Mouse (Mus musculus) frontal cortex, postnatal 36 days (tissue): Measurements from ENCODE around the gene Sbk3.
"Not testable (repeated sequence)": the region's sequence is repeated elsewhere in the genome, so short reads cannot be mapped to it uniquely, and the experiment has no call there.

ENCODE experiments used
- DNase-seq, 2 experiments: peaks; one replicate each; pipeline ENCODE4 v3.0.0; 2022; ENCODE audit warnings: low spot score in 2 of 2

The Sbk3 gene

DNA sequence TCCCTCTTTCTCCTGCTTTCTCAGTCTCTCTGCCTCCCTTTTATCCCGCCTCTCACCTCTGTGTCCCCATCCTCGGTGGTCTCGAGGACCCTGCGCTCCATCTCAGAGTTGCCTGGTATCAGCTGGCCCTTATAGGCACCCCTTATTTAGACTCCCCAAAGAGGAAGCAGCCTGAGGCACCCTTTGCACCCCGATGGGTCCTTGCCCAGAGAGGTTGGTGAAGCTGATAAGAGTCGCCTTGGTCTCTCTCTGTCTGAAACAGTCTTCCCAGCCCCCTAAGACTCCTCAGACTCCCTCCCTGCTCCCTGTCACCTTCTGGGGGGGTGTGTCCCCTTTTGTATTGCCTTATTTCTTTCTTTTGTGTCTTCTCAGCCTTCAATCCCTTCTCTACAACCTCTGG lies at the start of gene Sbk3:
Sbk3 (minus strand) TSS at position 101 of the 400 bp plus-strand sequence.
- no peak for DNase-seq

DNA sequence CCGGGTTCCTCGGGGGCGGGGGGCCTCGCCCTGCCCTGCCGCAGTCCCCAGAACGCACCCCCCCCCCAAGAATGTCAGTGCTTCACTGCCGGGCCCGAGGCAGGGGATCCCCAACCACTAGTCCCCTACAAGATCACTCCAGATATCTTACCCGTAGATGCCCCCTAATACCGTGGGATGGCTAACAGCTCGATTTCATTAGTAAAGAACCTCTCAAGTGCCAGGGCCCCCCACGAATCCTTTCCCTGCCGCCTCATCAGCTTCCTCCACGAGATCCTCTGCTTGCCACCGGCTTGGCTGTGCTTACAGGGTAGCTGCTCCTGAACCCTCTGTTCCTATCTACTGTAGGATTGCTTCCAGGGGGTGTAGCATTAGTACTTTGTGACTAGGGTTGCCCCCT lies 49.7 kb upstream of the Sbk3 start:
- DNase-seq = no peak

DNA sequence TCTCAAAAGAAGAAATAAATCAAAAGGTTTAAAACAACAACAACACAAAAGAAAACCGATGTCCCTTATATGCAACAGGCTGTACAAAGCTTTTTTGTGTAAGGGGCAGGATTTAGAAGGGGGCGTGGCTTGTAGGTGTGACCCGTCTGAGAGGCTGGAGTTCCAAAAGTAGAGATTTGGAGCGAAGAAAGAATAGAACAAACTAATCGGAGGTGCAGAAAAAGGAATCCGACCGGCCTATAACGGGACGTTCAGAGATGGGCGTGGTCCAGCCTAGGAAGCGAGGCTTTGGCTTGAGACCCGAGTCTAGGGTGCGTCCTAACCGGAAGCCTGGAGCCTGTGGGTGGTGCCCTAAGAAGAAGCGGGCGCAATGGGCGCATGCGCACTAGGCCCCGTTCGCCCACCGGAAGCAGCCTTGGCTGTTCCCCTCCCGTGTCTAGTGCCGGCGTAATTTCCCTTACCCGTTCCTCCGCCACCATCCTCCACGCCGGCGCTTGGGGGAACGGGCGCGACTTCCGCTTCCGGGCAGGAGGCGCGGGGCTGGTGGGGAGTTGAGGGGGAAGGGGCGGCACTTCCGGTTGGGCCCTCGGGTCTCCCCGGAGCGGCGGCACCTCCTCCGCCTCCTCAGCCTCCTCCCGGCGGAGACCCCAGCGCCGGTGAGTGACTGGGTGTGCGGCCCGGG lies 49.2 kb upstream of the Sbk3 start, which contains the start of the genes Zfp865 and Ccdc106:
Zfp865 (plus strand) TSS at position 377 of the 682 bp plus-strand sequence.
Ccdc106 (plus strand) TSS at position 554 of the 682 bp plus-strand sequence.
- DNase-seq = peak; percentile 99

DNA sequence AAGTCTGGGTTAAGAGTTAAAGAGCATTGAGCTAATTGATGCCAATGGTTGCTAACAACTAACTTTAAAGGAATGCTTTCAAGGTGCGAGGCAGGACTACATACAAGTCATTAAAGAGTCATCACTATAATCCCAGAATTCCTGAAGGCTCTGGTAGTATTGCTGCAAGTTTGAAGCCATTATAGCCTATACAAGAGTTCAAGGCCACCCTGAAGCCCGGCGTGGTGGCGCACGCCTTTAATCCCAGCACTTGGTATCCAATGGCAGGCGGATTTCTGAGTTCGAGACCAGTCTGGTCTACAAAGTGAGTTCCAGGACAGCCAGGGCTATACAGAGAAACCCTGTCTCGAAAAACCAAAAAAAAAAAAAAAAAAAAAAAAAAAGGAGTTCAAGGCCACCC lies 48.6 kb upstream of the Sbk3 start:
- DNase-seq = not testable (repeated sequence)

DNA sequence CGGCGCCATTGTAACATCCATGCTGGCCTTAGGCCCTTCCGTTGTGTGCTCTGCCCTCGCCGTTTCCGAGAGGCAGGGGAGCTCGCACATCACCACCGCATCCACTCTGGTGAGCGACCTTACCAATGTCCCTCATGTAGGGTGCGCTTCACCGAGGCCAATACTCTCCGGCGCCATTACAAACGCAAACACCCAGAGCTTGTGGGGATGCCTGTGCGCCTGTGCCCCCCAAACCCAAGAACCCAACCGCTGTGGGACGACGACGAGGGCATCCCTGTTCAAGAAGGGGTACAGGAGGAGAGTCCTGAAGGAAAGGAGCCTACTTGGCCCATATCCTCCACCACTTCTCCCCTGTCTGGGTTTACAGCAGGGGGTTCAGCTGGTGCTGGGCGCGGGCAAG lies 47.0 kb upstream of the Sbk3 start:
- no peak for DNase-seq

DNA sequence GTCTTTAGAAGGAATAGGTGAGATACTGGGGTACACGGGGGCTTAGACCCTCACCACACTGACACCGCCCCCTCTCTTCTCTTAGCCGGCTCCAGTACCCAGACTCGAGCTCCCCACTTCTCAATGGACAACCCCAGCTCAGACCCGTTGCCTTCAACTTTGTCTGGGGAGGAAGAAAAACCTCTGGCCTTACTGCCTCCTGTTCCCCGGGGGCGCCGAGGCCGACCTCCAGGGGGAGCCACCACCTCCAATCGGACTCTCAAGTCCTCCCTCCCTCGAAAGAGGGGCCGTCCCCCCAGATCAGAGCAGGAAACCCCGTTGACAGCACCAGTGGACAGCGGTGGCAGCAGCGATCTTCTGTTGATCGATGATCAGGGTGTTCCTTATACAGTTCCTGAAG lies 46.4 kb upstream of the Sbk3 start:
- no peak for DNase-seq

DNA sequence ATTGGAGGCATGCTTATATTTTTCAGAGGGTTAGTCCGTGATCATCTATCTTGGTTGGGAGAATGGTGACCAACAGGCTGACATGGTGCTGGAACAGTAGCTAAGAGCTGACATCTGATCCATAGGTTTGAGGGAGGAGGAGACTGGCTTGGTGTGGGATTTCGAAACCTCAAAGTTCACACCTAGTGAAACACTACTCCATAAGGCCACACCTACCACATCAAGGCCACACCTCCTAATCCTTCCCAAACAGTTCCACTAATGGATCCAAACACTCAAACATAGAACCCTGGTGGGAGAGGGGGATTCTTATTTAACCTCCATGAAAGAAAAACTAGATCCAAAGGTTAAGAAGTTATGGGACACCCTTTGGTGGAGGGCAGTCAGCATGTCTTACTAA lies 46.0 kb upstream of the Sbk3 start:
- no peak for DNase-seq

DNA sequence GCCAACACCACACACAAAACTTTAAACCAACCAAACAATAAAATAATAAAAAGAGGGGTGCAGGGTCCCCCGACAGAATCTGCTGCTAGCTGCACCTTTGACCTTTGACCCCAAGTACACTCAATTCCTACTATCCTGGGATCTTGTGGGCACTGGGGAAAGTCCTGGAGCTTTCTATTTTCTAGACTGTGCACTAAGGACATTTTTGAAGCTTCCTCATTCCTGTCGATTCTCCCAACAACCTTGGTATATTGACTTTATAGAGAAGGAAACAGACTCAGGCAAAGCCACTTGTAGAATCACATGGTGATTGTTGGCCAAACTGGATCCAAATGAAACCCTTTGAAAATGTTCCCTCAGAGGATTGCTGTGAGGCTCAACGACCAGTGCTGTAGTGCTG lies 45.1 kb upstream of the Sbk3 start:
- no peak for DNase-seq

DNA sequence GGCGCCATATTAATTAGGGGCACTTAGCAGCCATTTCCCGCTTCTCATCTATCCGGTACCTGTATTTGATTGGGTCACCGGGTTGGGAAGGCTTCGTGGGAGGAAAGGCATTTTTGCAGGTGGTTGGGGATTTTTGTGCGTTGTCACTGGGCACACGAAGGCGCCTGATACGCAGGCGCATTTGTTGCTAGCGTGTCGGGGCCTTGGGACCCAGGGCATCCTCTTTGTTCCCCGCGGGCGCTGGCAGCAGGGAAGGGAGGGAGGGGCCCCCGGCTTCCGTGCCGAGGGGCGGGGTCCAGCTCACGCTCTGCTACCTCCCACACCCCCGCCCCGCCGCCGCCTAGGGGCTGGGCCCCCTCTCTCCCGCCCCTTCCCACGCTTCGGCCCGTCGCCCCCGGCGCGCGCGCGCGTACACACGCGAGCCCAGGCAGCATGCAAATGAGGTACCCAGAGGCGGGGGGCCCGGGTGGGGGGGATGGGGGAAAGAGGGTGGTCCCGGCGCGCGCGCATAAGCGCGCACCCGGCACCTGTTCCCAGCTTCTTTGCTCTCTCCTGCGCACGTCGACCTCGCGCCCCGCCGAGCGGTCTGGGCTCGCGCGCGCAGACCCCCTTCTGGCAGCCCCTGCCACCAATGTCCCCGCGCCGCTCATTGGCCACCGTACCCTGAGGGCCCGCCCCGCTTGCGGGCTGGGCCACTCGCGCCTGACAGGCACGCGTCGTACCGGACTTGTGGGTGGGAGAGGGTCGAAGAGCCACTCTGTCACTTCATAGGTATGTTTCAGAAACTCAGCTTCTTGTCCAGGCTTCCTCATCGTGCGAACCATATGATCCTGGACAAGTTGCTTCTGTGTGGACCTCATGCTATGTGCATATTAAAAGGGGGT lies 44.4 kb upstream of the Sbk3 start, which contains the start of gene Gm44973:
Gm44973 (plus strand) TSS at position 379 of the 884 bp plus-strand sequence.
- DNase-seq = peak; percentile 90 to 95

DNA sequence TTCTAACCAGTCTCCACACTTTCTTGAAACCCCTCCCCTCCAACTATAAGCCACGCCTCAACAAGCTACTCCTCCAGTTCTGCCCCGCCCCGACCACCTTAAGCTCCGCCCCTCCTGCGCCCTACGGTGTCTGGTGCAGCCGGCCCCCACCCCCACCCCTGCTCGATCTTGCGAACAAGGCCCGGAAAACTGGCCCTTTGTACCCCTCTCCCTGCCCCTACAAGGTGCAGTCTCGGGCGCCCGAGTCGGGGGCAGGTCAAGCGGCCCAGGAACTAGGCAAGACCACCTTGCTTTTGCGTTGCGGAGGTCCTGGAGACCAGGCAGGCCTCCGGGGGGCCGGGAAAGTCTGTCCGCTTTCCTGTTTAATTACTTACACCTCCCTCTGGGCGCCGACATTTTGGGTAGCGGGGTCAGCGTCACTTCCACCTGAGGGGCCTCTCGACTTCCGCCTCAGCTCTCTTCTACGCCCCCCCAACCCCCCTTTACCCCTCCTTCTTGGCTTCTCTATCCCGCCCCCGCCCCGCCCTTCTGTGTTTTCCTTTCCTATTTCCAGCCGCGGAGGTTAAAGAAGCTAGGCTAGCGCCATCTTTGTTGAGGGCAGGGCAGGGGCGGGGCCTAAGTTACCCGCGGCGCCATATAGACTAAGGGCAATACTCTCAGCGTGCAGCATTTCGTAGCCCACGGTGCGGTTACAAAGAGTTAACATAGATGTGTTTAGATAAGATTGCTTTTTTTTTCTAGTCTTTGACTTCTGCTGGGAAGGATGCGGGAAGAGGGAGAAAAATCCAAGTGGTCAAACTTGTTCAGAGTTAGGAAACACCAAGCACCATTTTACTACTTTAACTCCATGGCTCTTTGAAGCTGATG lies 43.5 kb upstream of the Sbk3 start, which contains the start of the genes Zfp524 and Fiz1:
Zfp524 (plus strand) TSS at position 165 of the 867 bp plus-strand sequence.
Fiz1 (minus strand) TSS at position 447 of the 867 bp plus-strand sequence.
- DNase-seq = peak; percentile 95 to 98

DNA sequence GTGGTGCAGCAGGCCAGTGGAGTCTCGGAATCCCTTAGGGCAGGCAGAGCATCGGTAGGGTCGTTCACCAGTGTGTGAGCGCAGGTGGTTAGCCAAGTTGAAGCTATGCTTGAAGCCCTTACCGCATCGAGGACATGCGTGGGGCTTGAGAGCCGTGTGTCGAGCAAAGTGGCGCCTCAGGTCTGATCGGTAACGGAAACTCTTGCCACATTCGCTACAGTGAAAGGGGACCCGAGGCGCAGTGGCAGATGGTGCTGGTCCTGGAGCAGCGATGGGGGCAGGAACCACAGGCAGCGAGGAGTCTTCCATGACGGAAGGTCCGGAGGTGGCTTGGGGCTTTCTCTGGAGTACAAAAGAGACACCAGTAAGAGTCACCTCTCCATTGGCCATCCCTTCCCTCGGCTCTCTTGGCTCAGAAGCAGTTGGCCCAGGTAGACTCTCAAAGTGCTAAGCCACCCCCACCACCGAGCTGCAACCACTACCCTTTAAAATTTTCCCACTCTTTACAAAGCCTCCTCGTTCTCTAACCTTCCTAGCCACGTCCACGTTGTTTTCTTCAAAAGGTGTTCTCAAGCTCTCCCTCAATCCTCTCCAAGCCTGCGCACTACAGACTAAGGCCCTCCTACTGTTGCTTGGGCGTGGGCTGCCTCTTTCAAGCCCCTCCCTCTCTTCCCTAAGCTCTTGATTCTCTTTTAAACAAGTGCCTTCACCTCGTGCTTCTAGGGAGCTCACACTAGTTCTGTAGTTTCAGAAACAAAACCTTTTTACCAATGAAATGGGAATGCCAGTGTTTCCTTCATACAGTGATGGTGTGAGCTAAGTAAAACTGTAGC lies 41.9 kb upstream of the Sbk3 start:
- no peak for DNase-seq

DNA sequence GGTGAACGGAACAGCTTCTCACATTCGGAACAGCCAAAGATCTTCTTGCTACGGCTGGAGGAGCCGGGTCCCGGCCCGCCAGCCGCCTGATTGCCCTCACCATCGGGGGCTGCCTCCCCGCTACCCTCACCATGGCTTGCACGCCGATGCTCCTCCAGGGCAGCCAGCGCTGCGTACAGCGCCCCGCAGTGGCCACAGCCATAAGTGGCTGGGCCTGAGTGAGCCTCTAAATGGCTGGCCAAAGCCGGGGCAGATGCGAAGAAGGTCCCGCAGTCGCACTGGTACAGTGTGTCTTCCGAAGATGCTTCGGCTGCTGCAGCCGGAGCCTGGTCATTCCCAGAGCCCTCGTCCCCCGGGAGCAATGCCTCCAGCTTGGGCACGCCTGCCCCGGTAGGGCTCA lies 37.3 kb upstream of the Sbk3 start:
- no peak for DNase-seq

DNA sequence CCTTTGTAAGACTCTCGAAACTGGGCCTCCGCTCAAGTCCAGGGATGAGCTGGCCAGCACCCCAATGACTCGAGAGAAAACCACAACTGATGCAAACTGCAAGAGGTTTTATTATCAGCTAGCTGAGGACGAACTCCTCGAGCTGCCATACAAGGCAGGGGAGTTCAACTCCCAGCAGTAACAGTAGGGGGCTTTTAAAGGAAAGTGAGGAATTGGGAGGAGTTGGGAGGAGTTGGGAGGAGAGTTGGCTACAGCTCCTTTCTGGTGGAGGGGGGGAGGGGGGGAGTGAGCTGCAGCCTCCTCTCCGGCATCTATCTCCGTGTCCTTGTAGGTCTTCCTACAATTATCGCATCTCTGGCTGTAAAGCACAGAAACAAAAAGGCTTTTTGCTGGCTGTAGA lies 31.9 kb upstream of the Sbk3 start:
- not testable (repeated sequence) for DNase-seq

DNA sequence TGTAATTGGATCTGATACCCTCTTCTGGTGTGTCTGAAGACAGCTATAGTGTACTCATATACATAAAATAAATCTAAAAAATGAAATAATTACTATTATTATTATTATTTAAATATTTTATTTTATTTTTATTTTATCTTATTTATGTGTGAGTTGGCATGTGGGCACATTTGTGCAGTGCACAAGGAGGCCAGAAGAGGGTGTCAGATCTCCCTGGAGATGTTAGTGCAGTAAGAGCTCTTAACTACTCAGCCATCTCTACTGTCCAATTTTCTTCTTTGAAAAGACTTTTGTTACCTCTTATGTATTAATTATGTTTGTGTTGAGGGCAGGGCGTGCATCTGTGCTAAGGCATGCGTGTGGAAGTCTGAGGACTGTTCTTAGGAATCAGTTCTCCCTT lies 28.9 kb upstream of the Sbk3 start:
- DNase-seq = no peak

DNA sequence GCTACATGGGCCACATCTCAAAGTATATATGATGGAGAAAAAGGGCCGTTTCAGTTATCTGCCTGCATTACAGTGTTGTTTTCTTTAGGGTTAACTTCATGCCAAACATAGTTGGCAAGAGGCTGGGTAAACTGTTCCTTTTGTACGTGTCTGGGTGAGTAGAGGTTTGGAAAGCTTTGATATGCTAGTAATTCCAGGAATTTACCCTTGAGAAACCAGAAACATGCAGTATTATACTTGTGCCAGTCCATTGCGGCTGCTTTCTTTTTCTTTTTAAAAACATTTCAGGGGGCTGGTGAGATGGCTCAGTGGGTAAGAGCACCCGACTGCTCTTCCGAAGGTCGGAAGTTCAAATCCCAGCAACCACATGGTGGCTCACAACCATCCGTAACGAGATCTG lies 26.0 kb upstream of the Sbk3 start:
- no peak for DNase-seq

DNA sequence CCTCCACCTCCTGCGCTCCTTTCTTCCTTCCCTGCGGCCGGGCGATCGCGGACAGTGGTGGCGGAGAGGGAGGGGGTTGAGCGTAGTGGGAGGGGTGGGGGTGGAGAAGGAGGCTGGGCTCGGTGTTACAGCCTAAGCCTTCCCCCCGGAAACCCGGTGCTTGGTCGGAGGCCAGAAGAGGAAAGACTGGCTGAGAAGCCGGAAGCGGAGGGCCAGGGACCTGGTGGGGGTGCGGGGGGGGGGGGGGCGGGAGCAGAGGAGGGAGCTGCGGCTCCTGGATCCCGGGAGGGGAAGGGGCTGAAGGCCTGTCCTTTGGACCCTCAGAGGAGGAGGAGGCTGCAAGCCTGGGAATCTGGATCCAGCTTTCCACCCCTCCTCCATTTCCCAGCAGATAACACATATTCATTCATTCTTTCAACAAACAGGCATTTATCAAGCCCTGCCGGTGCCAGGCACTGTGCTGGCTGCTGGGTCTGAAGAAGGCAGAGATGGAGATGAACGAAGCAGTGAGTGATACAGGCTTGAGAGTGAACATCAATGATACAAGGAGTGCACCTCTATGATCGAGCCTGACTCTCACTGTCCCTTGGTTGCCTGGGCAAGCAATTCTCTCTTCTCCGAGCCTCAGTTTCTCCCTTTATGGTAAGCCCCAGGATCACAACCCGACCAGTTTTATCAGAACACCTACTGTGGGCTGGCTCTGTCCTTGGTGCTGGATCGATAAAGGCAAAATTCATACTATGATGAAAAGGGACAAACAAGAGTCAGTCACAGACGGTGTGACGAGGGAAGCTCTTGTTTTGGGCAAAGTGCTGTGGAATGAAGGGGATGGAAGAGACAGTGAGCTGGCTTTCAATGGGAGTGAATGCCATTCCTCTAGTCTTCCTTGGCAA lies 25.3 kb upstream of the Sbk3 start, which contains the start of gene Zfp579:
Zfp579 (minus strand) TSS at position 156 of the 893 bp plus-strand sequence.
- peak; percentile 90 to 94 for DNase-seq

DNA sequence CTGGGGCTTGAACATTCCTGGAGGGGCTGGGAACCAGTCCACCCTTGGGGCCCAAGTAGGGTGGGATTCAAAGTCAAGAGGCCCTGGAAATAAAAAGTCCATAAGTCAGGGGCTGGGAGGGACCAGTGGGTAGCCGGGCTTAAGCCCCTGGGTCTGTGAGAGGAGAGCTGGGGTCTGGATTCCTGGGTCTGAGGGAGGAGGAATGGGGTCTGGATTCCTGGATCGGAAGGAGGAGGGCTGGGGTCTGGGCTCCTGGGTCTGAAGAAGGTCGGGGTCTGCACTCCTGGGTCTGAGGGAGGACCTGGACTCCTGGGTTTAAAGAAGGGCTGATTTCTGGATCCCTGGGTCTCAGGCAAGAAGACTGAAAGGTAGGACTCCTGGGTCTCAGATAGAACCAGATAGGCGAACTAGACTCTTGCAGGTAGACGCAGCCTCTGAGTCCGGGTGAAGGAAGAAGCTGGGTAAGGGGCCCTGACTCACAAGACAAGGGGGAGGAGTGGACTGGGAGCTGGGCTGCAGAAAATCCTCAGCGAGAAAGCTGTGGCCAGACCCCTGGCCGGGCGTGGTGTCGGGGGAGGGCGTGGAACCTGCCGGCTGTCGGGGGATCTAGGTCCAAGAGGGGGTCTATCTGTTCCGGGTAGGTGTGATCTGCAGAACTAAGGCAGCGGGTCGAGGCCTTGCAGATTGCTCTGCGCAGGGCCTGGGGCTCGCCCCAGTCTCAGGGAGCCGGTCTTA lies 24.5 kb upstream of the Sbk3 start:
- DNase-seq = no peak

DNA sequence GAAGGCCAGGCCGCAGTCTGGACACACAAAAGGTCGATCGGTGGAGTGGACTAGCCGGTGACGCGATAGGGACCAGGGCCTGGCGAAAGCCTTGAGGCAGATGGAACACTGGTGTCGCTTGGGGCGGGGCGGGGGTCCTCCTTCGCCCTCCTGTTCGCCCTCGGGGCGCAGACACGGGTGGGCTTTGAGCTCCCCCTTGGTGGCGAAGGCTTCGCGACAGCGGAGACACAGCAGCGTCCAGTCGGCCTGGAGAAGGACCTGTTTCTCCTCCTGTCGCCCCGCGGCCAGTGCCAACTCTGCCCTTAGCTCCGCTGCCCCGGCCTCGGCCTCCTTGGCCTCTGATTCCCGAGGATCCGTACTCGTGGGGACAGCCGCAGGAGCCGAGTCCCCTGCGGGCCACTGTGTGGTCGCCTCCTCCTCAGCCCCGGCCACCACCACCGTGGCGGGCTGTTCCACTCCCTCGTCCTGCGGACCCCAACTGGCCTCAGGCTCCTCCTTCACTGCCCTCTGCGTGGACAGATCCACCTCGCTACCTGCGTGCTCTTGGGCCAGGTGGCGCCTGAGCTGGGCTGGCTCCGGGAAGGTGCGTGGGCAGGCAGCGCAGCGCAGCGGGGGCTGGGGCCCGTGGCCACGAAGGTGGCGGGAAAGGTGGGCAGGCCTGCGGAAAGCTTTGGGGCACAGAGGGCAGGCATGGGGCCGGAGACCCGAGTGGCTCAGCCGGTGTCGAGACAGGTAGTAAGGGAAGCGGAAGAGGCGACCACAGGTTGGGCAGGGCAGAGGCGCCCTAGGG lies 23.2 kb upstream of the Sbk3 start:
- no peak for DNase-seq
